In genomic region chr16:95844691-95845090, GRCm38 (mm10) we compare ENCODE assay signal across 9 mouse cellular contexts.
DNase-seq lines count a peak whose midpoint lies in the region; ATAC-seq lines count a peak whose summit lies in the region.
"Had no signal": no experiment of that assay in that cellular context is flagged by ENCODE, and none has a peak within 500 bp of the region (broad histone marks: within the 10 kb centered on the region; RNA-seq: fewer than 3 reads in every experiment).

No protein-coding gene starts in this region.

- peak; percentile 54; the same call in 1 of the 2 replicates for ATAC-seq in hindbrain, embryonic 15.5 days (ENCODE audit: low FRiP score, low read depth)
- ATAC-seq in hindbrain, embryonic 11.5 days (ENCODE audit: low FRiP score) = no peak

- 53% methylated on average over 4 of the region's 4 CpGs for WGBS in hindbrain, embryonic 15.5 days
- WGBS in hindbrain, embryonic 11.5 days = 62% methylated on average over 4 of the region's 4 CpGs

- H3K4me1 ChIP-seq in hindbrain, embryonic 15.5 days (replicated peaks) = peaks cover 15% of the 10 kb centered on the region
- H3K4me1 ChIP-seq in hindbrain, embryonic 11.5 days (replicated peaks; ENCODE audit: control insufficient read depth, insufficient read depth, low read length) = no peaks in the 10 kb centered on the region
- H3K4me1 ChIP-seq: midbrain, embryonic 13.5 days had no signal

- DNase-seq in hindbrain, embryonic 11.5 days (ENCODE audit: low spot score) = no peak
- DNase-seq in MN1 (ENCODE audit: low spot score) = peak; percentile 86
- peak; percentile 70 for DNase-seq in brain, adult 2 months (ENCODE audit: low read depth, low spot score)
- peak; percentile 42 for DNase-seq in layer of hippocampus, adult 9-11 months
- DNase-seq in c-Kit-positive CD71-positive TER-119-positive erythroid progenitor cells, embryonic 14.5 days (ENCODE audit: low spot score) = no peak
- no peak for DNase-seq in urinary bladder, postnatal 25 days (ENCODE audit: low spot score)
- DNase-seq in ovary, adult 18-20 months (ENCODE audit: low spot score) = no peak

- no peak overlapping the region for H3K9ac ChIP-seq in hindbrain, embryonic 15.5 days
- no peak overlapping the region for H3K9ac ChIP-seq in hindbrain, embryonic 11.5 days (ENCODE audit: low read depth, low read length)
- H3K9ac ChIP-seq: midbrain, embryonic 13.5 days had no signal

- no peak overlapping the region for H3K4me3 ChIP-seq in hindbrain, embryonic 15.5 days
- no peak overlapping the region for H3K4me3 ChIP-seq in hindbrain, embryonic 11.5 days (ENCODE audit: low read depth, low read length)
- H3K4me3 ChIP-seq: midbrain, embryonic 13.5 days had no signal

- H3K27ac ChIP-seq in hindbrain, embryonic 15.5 days (replicated peaks) = no peak overlapping the region
- no peak overlapping the region for H3K27ac ChIP-seq in hindbrain, embryonic 11.5 days (ENCODE audit: low read depth, low read length)
- H3K27ac ChIP-seq: midbrain, embryonic 13.5 days had no signal

- H3K36me3 ChIP-seq in hindbrain, embryonic 15.5 days = no peaks in the 10 kb centered on the region
- no peaks in the 10 kb centered on the region for H3K36me3 ChIP-seq in hindbrain, embryonic 11.5 days (ENCODE audit: control insufficient read depth, insufficient read depth, low read length)
- H3K36me3 ChIP-seq: midbrain, embryonic 13.5 days had no signal

- no peaks in the 10 kb centered on the region for H3K9me3 ChIP-seq in hindbrain, embryonic 15.5 days
- H3K9me3 ChIP-seq in hindbrain, embryonic 11.5 days (ENCODE audit: control insufficient read depth, low read length) = no peaks in the 10 kb centered on the region

- no peaks in the 10 kb centered on the region for H3K27me3 ChIP-seq in hindbrain, embryonic 15.5 days
- H3K27me3 ChIP-seq in hindbrain, embryonic 11.5 days (ENCODE audit: control insufficient read depth, insufficient read depth, low read length) = no peaks in the 10 kb centered on the region
- H3K27me3 ChIP-seq: midbrain, embryonic 13.5 days had no signal

- H3K4me2 ChIP-seq in hindbrain, embryonic 15.5 days = no peak overlapping the region
- H3K4me2 ChIP-seq in hindbrain, embryonic 11.5 days (replicated peaks; ENCODE audit: low read depth, low read length) = no peak overlapping the region
- H3K4me2 ChIP-seq: midbrain, embryonic 13.5 days had no signal

Comparison
In these comparisons a context has a peak if more than half of its experiments do, and no peak if none do; other contexts are left out.
1. DNase-seq: peak in MN1 (single experiment), brain, adult 2 months (single experiment) and layer of hippocampus, adult 9-11 months (single experiment); none in hindbrain, embryonic 11.5 days (single experiment), c-Kit-positive CD71-positive TER-119-positive erythroid progenitor cells, embryonic 14.5 days (single experiment), urinary bladder, postnatal 25 days (single experiment) and ovary, adult 18-20 months (single experiment).